Mouse (Mus musculus) forebrain, embryonic 14.5 days (tissue): ENCODE results near the gene Sost. TPM values are rescaled to one million over a fixed set of nuclear protein-coding genes. Genes with fewer than 3 reads are reported as not detected.

Experiments used
- polyA plus RNA-seq: library from polyadenylated mRNA; unstranded; fragments of >200 nt; fragmentation: Nextera tagmentation; extraction: Ambion mirVana; gene quantifications from 2 replicates; pipeline ENCODE4 v1.2.1, GENCODE M21; 2014

The Sost gene
- polyA plus RNA-seq, 1 experiment from 2014 or later: not detected

Other genes starting within 250 kb of the Sost start
- 31.6 and 33.3 TPM in 2 replicates for gene Dhx8, start 234.1 kb downstream of the Sost start, polyA plus RNA-seq
- 3.5 and 4.5 TPM in 2 replicates for gene Etv4, start 181.6 kb downstream of the Sost start, polyA plus RNA-seq
- gene Meox1, start 72.6 kb downstream of the Sost start, polyA plus RNA-seq: 0.34 and 0.49 TPM in 2 replicates
- gene Cfap97d1, start 17.3 kb upstream of the Sost start, polyA plus RNA-seq: not detected in 2 replicates
- gene Dusp3, start 20.0 kb upstream of the Sost start, polyA plus RNA-seq: 10.4 and 12.2 TPM in 2 replicates
- gene Mpp3, start 61.4 kb upstream of the Sost start, polyA plus RNA-seq: 34.2 and 39.6 TPM in 2 replicates
- gene Cd300lg, start 74.5 kb upstream of the Sost start, polyA plus RNA-seq: 0.23 TPM in 1 of 2 replicates, not detected in the other
- gene Mpp2, start 121.5 kb upstream of the Sost start, polyA plus RNA-seq: 15.3 and 16.8 TPM in 2 replicates
- not detected in 2 replicates for gene Ppy, start 134.3 kb upstream of the Sost start, polyA plus RNA-seq
- not detected in 2 replicates for gene Pyy, start 140.8 kb upstream of the Sost start, polyA plus RNA-seq
- 0.14 and 0.17 TPM in 2 replicates for gene Nags, start 178.5 kb upstream of the Sost start, polyA plus RNA-seq
- gene Tmem101, start 189.4 kb upstream of the Sost start, polyA plus RNA-seq: 32.5 and 33.6 TPM in 2 replicates
- 83.1 and 93.7 TPM in 2 replicates for gene Lsm12, start 218.3 kb upstream of the Sost start, polyA plus RNA-seq
- 24.6 and 24.8 TPM in 2 replicates for gene G6pc3, start 222.6 kb upstream of the Sost start, polyA plus RNA-seq